Mouse (Mus musculus) natural killer cell, adult 2 months (primary cell): ENCODE results near the gene Rad51b.

Experiments
- DNase-seq, 2 experiments: peaks; one replicate each; pipeline ENCODE4 v3.0.0; 2022; ENCODE audit warnings: low spot score in 2 of 2

The Rad51b gene

DNA sequence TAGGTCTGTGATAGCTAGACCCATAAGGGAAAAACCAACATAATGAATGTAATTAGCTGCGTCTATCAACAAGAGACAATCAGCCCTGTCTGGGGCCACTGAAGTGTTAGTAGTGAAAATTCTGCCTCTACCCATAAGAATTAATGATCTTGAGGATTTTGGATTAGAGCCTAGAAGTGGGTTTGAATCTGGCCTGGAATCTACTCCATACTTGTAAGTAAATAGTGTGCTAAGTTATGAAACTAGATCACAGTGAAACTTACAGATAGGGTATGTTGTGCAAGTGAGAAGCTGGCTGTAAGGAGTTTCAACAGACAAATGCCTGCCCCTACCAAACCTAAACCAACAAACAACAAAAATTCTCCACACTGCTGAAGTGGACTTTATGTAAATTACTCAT, 83.1 kb downstream of the Rad51b start:
- no peak for DNase-seq

- no peak for DNase-seq
These were observed 84.4 kb downstream of the Rad51b start for GRCm38 (mm10) chr12:79381489-79381888.

- no peak for DNase-seq
These were observed 85.3 kb downstream of the Rad51b start for GRCm38 (mm10) chr12:79382416-79382815.

- no peak for DNase-seq
These were observed 86.5 kb downstream of the Rad51b start for GRCm38 (mm10) chr12:79383583-79383982.

DNA sequence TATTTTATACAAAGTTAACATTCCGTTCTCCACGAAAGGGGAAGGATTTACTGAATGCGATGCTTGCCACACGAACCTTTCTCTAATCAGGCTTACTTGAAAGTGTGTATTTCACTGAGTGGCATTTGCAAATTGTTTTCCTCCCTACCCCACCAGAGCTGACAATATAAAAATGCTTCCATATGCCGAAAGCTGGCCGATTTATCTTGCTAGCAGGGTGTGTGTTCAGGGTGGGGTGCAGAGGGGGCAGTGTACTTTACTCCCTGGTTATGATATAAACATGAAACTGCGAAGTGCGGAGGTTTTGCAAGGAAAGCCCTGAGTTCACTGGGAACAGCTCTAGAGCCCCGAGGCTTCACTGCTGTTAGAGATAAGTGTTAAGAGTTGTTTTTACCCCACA, 87.7 kb downstream of the Rad51b start:
- DNase-seq: no peak

- no peak for DNase-seq
These were observed 88.1 kb downstream of the Rad51b start for GRCm38 (mm10) chr12:79385199-79385598.

DNA sequence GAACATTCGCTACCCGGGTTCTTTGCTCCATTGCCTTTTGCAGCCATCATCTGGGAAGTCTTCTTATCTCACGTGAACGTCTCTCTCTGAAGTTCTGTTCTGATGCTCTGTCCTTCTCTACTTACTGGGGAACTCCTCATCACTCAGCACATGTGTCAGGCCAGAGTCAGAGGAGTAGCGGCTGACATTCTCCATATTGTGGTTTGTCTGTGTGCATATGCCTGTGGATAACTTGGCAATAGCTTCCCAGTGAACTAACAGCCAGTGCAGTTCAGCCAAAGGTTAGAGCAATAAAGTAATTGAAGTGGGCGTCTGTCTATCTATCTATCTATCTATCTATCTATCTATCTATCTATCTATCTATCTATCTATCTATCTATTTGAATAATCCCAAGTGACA, 90.8 kb downstream of the Rad51b start:
- DNase-seq: no peak

DNA sequence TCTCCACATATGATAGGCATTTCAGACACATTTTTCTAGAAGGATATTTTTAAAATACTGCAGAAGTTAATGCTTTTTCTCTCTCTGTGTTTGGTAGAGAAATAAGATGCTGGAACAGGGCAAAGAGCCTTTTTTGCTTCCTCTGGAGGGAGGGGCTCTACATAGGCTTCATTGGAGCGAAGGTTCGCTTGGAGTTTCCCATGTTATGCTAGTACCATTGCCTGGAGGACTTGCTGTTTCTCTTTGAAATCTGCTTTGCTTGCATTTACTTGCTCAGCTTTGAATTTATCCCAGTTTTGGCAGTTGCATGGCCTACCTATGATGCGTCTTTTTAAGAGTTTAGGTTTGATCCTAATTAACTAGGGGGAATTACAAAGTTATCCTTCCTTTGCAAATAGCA, 92.2 kb downstream of the Rad51b start:
- no peak for DNase-seq

- DNase-seq: no peak
These were observed 92.9 kb downstream of the Rad51b start for GRCm38 (mm10) chr12:79389971-79390370.

DNA sequence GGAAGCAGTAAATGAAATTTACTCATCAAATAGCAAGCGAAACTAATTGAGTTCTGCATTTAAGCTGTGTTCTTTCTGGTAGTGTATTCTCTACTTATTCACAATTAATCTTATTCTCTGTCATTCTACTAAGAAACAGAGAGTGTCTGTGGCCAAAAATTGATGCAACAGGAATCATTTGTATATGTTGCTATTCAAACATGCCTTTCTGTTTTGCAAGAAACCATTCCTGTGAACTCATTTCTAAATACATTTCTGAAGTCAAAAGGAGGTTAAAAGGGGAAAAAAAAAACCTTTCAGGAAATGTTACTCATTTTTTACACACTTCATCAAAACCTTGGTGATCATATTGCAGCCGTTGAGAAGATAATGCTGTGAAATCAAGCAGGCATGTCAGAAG, 96.6 kb downstream of the Rad51b start:
- DNase-seq: no peak

GRCm38 (mm10) chr12:79403992-79404391, 106.9 kb downstream of the Rad51b start:
- no peak for DNase-seq

GRCm38 (mm10) chr12:79404494-79404893, 107.4 kb downstream of the Rad51b start:
- no peak for DNase-seq

DNA sequence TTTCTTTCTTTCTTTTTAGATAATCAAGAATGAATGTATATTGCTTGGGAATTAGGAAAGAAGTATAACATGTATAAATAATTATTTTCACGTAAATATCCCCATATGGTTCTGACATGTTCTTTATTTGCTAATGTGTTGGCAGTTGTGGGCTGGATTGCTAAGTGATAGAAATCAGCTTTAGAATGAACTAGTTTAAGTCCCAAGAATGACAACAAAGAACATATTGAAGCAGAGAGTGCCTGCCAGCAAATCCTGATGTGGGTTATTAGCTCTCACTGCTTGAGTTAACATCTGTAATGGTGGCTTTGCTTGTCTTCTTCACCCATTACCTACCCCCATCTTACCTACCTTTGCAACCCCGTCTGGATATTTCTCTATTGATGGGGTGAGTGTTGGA, 111.6 kb downstream of the Rad51b start:
- no peak for DNase-seq

DNA sequence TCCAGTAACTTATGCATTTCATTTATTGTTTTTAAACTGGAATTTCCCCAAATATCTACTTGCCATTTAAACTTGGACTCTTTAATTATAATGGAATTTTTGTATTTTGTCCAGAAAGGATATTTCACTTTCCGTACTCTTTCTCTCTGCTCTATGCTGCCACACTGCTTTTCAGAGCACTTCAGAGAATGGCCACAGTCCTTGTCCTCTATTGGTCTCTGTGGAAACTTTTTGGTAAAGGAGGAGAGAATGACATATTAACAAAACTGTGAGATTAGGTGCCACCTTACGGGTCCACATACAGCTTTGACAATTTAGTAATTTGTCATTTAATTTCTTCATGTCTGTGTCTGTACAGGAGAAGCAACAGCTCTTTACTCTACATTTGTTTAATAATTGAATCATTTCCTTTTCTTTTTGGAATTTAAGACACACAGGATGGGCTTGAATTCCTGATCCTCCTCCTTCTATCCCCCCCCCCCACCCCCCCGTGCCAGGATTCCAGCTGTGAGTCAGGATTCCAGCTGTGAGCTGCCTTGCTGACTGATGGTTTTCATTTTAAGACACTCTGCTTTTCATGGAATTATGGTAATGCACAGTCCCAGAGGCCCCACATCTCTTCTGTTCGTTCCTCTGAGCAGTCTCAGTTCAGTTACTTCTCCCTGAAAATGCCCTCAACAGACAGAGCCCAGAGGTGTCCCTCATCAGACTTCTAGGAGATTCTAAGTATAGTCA, 112.2 kb downstream of the Rad51b start:
- no peak for DNase-seq

- no peak for DNase-seq
These were observed 115.9 kb downstream of the Rad51b start for GRCm38 (mm10) chr12:79412894-79413507.

- DNase-seq: no peak
These were observed 120.3 kb downstream of the Rad51b start for GRCm38 (mm10) chr12:79417360-79417759.

- DNase-seq: no peak
These were observed 123.5 kb downstream of the Rad51b start for GRCm38 (mm10) chr12:79420605-79421004.

DNA sequence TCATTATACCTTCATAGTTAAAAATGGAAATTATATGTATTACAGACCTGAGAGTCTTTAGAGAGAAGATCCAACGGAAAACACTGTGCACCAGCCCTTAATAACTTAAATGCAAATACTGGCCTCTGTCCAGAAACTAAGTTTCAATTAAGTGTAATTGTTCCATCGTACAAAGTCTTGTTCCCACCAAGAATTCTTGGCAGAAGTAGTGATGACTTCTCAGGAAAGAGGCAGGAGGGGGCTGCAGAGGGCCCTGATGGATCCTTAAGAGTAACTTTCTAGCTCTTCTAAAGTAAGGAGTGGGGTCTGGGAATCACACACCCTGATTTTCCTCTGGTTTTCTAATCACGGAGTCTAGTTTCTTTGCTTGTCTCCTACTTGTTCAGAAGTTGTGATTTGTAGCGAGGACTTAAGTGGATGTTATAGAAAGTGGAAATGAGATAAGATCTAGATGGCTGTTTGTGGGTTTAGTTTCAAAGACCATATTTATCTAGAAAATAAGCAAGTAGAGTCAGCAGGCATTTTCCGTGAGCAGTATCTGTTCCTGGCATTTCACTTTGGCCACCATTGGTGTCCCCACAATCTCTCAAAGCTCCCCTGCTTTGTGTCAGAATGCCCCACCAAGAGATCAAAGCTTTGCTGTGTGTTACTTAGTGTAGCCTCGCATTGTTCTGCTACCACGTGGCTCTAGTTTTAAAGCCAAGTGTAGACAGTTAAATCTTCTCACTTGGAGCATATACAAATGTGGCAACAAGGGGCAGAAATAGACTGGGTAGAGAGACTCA, 132.6 kb downstream of the Rad51b start:
- DNase-seq: no peak

- DNase-seq: no peak
These were observed 134.1 kb downstream of the Rad51b start for GRCm38 (mm10) chr12:79431138-79431537.

GRCm38 (mm10) chr12:79433724-79434442, 136.8 kb downstream of the Rad51b start:
- no peak for DNase-seq

DNA sequence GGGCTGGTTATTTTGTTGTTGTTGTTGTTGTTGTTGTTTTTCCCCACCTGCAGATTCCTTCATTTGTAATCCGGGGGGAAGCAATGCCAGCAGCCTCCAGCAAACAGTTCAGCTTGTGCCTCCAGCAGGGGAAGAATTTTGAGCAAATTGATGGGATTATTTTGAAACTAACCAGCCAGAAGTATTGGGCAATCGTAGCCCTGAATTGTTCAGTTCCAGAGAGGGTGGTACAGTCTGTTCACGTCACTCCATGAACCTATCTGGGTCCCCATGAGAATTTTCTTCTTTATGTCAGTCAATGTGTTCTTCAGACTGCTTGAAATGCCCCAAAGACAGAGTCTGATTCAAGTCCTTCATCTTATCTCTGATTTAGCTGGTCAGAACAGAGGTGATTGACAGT, 138.4 kb downstream of the Rad51b start:
- DNase-seq: no peak

- no peak for DNase-seq
These were observed 139.0 kb downstream of the Rad51b start for GRCm38 (mm10) chr12:79436035-79436434.
